Mouse (Mus musculus): Measurements from ENCODE around the gene Fbxw8.
A peak's percentile ranks its signal among the peaks of the same experiment; 100 is the strongest.

DNA sequence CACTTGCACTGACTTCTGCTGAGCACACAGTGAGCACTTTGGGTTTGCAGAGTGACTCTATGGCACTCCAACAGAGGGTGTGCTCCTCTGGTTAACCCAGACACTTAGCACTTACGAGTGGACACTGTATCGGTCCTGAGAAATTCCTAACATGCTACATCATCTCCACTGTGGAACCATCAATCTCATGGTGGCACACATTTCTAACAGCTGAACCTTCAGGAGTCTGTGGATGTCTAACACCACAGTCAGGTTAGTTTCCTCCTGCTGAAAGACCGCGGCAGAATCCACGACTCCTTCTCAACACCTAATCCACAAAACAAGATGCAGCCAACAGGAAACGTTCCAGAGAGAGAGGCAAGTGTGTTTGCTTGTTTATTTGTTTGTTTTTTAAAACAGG, 76.7 kb downstream of the Fbxw8 start:
- peak; percentile 62 for TF ChIP-seq MYOD1 (IDR thresholded peaks at IDR 0.05; ENCODE audit: control insufficient read depth, insufficient read length, low read depth)
- TF ChIP-seq CTCF (IDR thresholded peaks at IDR 0.05; ENCODE audit: control insufficient read depth, insufficient read depth, insufficient read length) = no peak
- TF ChIP-seq MAX (IDR thresholded peaks at IDR 0.05) = peak; percentile 15
